Mouse (Mus musculus) splenic B cell, adult 2 months (primary cell): Measurements from ENCODE around the gene Ins2.

Experiments
- DNase-seq: peaks from one replicate; pipeline ENCODE4 v3.0.0-alpha.2; 2011; ENCODE audit warnings: low read depth, low spot score
- H3K27me3 ChIP-seq: 2 replicates; pipeline ENCODE4 v1.6.1; 2012; ENCODE audit warnings: mild to moderate bottlenecking, low read length, moderate library complexity, mixed read lengths; ENCODE audit not compliant: control insufficient read depth, poor library complexity, insufficient read depth, severe bottlenecking
- H3K36me3 ChIP-seq: 2 replicates; pipeline ENCODE4 v1.6.1; 2012; ENCODE audit warnings: mild to moderate bottlenecking, low read length, moderate library complexity, mixed read lengths; ENCODE audit not compliant: control insufficient read depth, poor library complexity, insufficient read depth, severe bottlenecking

Gene Ins2

DNA sequence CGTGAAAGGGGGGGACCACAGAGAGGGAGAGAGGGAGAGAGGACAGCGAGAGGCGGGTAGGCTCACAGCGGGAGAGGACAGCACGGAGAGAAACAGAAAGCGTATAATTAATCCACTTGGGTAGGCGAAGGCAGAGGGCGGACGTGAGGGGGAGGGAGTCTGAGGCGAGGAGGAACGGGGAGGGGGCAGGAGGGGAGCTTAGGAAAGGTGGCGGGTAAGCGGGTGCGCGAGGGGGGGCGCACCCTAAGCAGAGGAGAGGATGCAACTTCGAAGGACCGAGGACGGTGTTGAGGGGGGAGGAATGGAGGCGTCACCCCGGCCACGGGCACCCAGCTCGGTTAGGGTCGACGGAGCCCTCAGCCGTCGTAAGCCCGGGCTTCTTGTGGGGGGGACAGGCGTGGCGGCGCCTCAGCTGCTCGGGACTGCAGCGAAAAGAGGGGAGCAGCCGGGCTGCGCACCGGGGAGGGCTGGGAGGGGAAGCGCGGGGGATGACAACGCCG, 84.5 kb downstream of the Ins2 start:
- no peaks in the 10 kb centered on the region for H3K36me3 ChIP-seq
- H3K27me3 ChIP-seq = no peaks in the 10 kb centered on the region; the same call in 1 of the 2 replicates
- no peak for DNase-seq

DNA sequence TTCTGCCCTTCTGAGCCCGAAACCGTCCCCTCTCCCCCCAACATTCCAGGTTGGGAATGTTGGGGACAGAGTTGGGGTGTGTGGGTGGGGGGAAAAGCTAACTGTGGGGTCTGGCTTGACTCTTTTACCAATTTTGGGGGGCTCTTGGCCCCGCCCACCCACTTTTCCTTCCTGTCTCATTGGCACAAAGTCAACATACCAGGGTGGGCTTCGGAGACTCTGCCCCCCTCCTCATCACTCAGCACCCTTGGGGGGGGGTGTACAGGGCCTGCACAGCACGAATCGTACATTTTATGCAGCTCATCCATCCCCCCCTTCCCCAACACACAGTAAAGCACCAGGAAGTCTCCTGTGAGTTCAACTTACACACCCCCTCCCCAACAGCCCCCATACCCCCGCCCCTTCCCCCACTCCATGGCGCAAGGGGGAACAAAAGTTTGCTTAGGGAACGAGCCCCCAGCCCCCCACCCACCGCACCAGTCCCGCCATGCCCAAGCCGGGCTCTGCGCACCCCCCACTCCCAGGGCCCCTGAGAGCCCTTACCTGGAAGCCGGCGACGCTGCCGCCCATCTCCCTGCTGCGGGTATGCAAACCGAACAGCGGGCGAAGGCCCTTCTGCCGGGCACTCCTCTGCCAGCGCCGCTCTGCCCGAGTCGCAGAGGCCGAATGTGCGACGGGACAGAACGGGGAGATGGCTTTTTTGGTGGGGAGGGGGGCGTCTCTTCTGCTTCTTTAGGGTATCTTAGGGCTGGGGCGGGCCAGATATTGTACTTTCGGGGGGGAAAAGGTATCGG, 85.2 kb downstream of the Ins2 start:
- Histone ChIP-seq H3K27me3 (no peaks in the 10 kb centered on the region; the same call in 1 of the 2 replicates), H3K36me3 (no peaks in the 10 kb centered on the region)
- no peak for DNase-seq

DNA sequence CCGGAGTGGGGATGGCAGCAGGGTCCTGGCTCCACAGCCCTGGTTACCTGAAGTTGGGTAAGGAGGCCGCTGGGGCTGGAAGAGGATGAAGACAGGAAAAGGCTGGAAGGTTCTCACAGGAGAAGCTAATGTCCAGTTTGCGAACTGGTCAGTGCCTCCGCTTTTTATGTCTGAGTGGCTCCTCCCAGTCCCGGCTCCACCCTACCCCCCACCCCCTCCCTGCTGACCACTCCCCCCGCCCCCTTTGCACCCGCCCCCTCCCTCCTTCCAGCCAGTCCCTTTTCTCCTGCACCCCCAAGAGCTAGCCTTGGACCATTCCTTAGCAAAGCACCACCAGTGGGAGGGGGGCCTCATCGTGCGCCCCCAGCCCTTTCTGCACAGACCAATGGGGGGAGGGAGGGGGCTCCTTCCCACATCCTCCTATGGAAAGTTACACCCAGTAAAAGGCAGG, 85.8 kb downstream of the Ins2 start:
- Histone ChIP-seq H3K36me3 (no peaks in the 10 kb centered on the region), H3K27me3 (no peaks in the 10 kb centered on the region; the same call in 1 of the 2 replicates)
- no peak for DNase-seq

DNA sequence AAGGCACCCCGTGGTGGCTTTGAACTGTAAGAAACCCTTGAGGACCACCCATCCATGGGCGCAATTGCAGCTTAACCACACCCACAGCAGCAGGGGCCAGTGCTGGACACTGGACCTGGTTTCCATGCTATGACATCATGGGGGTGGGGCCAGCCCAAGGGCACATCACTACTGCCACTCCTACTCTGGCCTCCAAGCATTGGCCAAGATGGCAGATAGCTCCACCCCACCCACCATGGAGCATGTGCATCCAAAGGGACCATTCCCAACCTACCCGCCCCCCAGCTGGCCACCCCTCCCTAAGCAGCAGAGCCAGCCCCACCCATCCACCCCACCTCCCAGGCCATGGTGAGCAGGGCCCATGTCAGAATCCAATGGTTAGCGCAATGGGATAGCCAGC, 87.1 kb downstream of the Ins2 start:
- Histone ChIP-seq H3K36me3 (no peaks in the 10 kb centered on the region), H3K27me3 (no peaks in the 10 kb centered on the region; the same call in 1 of the 2 replicates)
- no peak for DNase-seq

DNA sequence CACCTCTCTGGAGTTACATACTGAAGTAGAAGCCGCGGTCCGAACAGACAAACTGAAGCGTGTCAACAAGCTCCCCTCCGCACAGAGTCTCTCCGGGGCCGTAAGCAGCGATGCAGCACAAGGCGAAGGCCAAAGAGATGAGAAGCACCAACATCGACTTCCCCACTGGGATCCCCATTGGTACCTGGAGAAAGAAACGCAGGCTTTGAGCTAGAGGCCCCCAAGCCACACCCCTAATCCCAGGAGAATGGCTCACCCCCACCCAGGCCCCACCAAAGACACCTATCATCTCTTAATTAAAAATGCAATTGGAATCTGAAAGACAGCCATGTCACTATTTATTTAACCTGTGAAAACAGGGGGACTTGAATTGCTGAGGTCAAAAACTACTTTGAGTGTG, 87.5 kb downstream of the Ins2 start:
- DNase-seq = no peak
- Histone ChIP-seq H3K36me3 (no peaks in the 10 kb centered on the region), H3K27me3 (no peaks in the 10 kb centered on the region; the same call in 1 of the 2 replicates)

DNA sequence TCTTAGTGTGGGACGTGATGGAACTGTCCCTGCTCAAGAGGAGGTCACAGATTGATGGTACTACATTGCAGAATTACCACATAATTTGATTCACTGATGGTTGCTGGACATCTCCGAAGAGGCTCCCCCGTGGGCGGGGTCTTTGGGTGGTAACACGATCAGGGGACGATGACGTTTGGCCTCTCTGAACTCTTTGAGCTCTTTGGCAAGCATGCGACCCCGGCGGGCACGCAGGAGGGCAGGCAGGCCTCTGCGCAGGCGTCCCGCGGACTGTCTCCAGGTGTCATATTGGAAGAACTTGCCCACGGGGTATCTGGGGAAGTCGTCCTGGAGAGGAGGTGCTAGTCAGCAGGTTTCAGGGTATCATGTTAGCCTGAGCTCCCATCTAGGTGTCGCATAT, 89.5 kb downstream of the Ins2 start:
- no peaks in the 10 kb centered on the region for H3K36me3 ChIP-seq
- H3K27me3 ChIP-seq = no peaks in the 10 kb centered on the region
- DNase-seq = no peak

DNA sequence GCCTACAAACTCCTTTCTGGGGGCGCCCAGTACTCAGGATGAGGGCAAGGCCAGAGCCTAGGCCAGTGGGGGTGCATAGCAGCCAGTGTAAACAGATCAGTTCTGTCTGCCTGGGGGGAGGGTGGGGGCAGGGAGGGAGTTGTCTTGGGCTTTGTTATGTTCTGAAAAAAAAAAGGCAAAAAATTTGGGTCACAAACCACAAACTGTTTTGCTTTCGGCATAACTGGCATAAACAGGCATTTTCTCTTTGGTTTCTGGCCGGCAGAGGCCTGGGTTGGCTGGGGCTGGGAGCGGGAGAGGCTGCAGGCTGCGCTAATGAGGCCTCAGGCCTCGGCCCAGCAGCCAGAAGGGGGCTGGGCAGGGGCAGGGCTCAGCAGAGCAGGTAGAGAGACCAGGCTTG, 96.5 kb downstream of the Ins2 start:
- Histone ChIP-seq H3K36me3 (no peaks in the 10 kb centered on the region), H3K27me3 (no peaks in the 10 kb centered on the region)
- DNase-seq = no peak

DNA sequence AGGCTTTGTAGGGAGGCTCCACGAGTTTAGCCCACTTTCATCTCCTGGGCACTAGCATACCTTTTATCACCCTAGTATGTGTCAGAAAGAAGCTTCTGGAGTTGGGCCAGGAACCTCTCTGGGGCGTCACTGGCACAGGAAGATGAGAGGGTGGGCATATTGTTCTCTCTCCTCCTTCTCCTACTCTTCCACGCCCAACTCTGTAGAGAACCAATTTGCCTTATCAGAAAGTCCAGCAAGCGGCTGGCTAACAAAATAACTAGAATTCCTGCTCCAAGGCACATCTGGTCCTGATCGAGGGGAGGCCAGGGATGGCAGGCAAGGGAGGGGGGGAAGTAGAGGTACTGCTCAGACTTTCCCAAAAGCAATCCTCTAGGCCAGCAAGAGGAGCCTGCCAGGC, 98.1 kb downstream of the Ins2 start:
- Histone ChIP-seq H3K36me3 (no peaks in the 10 kb centered on the region), H3K27me3 (no peaks in the 10 kb centered on the region)
- no peak for DNase-seq

DNA sequence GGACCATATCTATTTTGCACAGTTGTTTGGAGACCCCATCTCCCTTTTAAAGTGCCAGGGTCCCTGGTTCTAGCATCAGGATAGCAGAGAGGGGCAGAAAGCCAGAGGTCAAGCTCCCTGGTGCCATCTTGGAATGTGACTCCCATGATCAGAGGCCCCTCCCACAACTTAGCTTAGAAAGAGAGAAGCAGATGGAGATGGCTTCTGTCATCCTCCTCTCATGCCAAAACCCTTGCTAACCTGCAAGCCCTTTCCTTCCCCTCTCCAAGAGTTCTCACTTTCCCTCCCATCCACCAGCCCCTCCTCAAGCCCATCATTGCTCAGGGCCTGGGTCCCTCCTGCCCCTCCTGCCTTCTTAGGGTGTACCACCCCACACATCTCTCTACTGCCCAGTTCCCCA, 107.0 kb downstream of the Ins2 start:
- Histone ChIP-seq H3K36me3 (no peaks in the 10 kb centered on the region), H3K27me3 (no peaks in the 10 kb centered on the region)
- DNase-seq = no peak

DNA sequence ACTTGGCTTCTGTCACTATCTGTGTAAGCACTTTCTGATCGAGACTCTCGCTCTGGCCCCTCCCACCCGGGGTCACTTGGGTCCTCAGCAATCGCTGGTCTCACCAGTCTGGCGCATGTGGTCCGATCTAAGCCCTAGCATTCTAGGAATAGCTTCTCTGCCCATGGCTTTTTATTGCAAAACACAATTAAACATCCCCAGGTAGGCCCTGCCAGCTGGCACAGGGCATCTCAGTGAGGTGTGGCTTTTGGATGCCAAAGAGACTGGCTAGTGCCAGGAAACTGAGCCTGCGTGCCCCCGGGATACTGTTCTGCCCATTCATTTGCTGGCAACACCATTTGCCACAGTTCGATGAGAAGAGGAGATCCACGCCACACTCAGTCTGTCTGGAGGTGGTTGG, 112.5 kb downstream of the Ins2 start:
- Histone ChIP-seq H3K27me3 (no peaks in the 10 kb centered on the region), H3K36me3 (no peaks in the 10 kb centered on the region)
- no peak for DNase-seq

DNA sequence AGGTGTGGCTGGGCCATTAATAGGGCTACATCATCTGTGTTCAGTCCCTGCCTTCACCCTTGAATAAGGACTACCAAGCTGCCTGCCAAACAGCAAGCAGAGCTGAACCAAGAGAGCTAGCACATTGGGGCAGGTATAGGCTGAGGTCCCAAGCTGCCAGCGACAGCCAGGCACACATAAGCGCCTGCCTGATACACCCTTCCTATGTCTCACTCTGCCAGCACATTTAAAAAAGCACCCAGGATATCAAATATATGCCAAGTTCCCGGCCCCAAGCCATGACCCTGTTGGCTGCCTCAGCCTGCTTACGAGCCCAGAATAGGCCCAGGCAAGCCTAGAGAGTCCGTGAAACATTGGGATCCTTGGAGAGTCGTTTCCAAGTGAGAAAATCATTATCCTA, 113.4 kb downstream of the Ins2 start:
- DNase-seq = no peak
- H3K36me3 ChIP-seq = no peaks in the 10 kb centered on the region
- no peaks in the 10 kb centered on the region for H3K27me3 ChIP-seq
